Mouse (Mus musculus): ENCODE measurements around the gene Hdac7. TPM values are rescaled to one million over a fixed set of nuclear protein-coding genes. Genes with fewer than 3 reads are reported as not detected.

Gene Hdac7
- polyA plus RNA-seq, 1 experiment = 827 TPM

DNA sequence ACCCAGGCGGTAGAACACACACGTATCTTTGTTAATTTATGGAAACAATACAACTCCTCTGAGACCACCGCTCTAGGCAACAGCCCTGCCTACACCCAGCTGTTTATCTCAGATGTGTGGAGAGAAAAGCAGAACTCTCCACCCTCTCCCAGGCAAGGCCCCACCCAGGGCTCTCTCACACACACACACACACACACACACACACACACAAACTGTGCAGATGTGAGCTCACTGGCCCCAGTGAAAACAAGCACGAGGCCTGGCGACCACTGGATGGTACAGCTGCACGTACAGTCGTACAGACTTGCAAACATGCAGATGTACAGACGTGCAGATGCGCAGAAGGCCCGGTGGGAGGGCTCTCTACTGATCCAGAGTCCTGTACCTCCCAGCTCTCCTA, 99.4 kb downstream of the Hdac7 start:
- peak overlapping the region; percentile 30 for H3K4me3 ChIP-seq (ENCODE audit: control insufficient read depth, insufficient read depth, low read length)
- no peaks in the 10 kb centered on the region for H3K27me3 ChIP-seq (ENCODE audit: control insufficient read depth, insufficient read depth, low read length)
- TF ChIP-seq POLR2A (IDR thresholded peaks at IDR 0.05; ENCODE audit: control insufficient read depth, extremely low read depth, insufficient read depth, low read length, poor library complexity) (peak; percentile 34; the same call in 1 of the 2 replicates), CTCF (IDR thresholded peaks at IDR 0.05; ENCODE audit: borderline replicate concordance, control insufficient read depth, extremely low read depth, insufficient read depth, low read length, poor library complexity) (no peak)
- peaks cover 86% of the 10 kb centered on the region for H3K4me1 ChIP-seq (replicated peaks; ENCODE audit: control insufficient read depth, insufficient read depth, low read length)
- peak overlapping the region; percentile 72 for H3K27ac ChIP-seq (ENCODE audit: control insufficient read depth, insufficient read depth, low read length)
- DNase-seq = peak; percentile 67
- 12% methylated on average over 10 of the region's 10 CpGs for WGBS
- peaks cover 15% of the 10 kb centered on the region for H3K36me3 ChIP-seq (ENCODE audit: control insufficient read depth, insufficient read depth, low read length)

DNA sequence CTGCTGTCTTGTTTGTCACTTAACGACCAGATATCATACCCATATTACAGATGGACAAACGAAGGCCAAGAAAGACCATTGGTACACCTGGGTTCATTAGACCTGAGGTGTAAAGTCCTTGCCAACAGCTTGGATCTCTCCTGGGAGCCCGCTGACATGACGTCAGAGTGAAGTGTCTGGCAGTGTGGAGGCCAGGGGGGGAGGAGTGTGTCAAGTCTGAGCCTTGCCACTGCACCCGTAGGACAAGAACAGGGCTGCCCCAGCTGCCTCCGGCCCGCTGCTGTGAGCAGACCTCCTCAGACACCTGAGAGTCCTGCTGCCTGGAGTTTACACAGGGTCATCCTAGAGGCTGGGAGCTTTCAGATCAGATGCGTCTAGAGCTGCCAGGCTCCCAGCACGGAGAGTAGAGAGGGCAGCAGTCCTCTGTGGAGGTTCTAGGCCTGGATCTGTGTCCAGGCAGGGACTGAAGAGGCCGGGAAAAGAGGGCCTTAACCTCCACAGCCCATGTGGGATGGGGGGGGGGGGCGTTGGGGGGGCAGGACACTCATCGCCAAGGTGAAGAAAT, 100.3 kb downstream of the Hdac7 start:
- DNase-seq = no peak
- Histone ChIP-seq H3K27ac (ENCODE audit: control insufficient read depth, insufficient read depth, low read length) (no peak overlapping the region; the same call in 1 of the 2 replicates), H3K4me3 (ENCODE audit: control insufficient read depth, insufficient read depth, low read length) (no peak overlapping the region), H3K36me3 (ENCODE audit: control insufficient read depth, insufficient read depth, low read length) (peaks cover 15% of the 10 kb centered on the region), H3K4me1 (replicated peaks; ENCODE audit: control insufficient read depth, insufficient read depth, low read length) (peaks cover 81% of the 10 kb centered on the region), H3K27me3 (ENCODE audit: control insufficient read depth, insufficient read depth, low read length) (no peaks in the 10 kb centered on the region)
- TF ChIP-seq POLR2A (IDR thresholded peaks at IDR 0.05; ENCODE audit: control insufficient read depth, extremely low read depth, insufficient read depth, low read length, poor library complexity) (no peak), CTCF (IDR thresholded peaks at IDR 0.05; ENCODE audit: borderline replicate concordance, control insufficient read depth, extremely low read depth, insufficient read depth, low read length, poor library complexity) (no peak)
- WGBS = 81% methylated on average over 12 of the region's 12 CpGs

GRCm38 (mm10) chr15:97743210-97743609, 101.1 kb downstream of the Hdac7 start:
- no peak for DNase-seq
- WGBS = 68% methylated on average over 5 of the region's 5 CpGs
- Histone ChIP-seq H3K27me3 (ENCODE audit: control insufficient read depth, insufficient read depth, low read length) (no peaks in the 10 kb centered on the region), H3K4me1 (replicated peaks; ENCODE audit: control insufficient read depth, insufficient read depth, low read length) (peaks cover 73% of the 10 kb centered on the region), H3K27ac (ENCODE audit: control insufficient read depth, insufficient read depth, low read length) (peak overlapping the region; percentile 49), H3K36me3 (ENCODE audit: control insufficient read depth, insufficient read depth, low read length) (peaks cover 15% of the 10 kb centered on the region), H3K4me3 (ENCODE audit: control insufficient read depth, insufficient read depth, low read length) (no peak overlapping the region)
- TF ChIP-seq POLR2A (IDR thresholded peaks at IDR 0.05; ENCODE audit: control insufficient read depth, extremely low read depth, insufficient read depth, low read length, poor library complexity) (no peak), CTCF (IDR thresholded peaks at IDR 0.05; ENCODE audit: borderline replicate concordance, control insufficient read depth, extremely low read depth, insufficient read depth, low read length, poor library complexity) (0 out of 2 replicates have a peak, but pooled peaks have one; percentile 28)

Other genes starting within 250 kb of the Hdac7 start
- 5.6 and 6.0 TPM in 2 replicates for gene Rpap3, start 138.7 kb downstream of the Hdac7 start, polyA plus RNA-seq (2012; rRNA removed)
- 276 and 294 TPM in 2 replicates for gene Endou, start 113.2 kb downstream of the Hdac7 start, polyA plus RNA-seq (2012; rRNA removed)
- 276 and 278 TPM in 2 replicates for gene Rapgef3, start 76.5 kb downstream of the Hdac7 start, polyA plus RNA-seq (2012; rRNA removed)
- 62.1 and 62.8 TPM in 2 replicates for gene Slc48a1, start 66.0 kb downstream of the Hdac7 start, polyA plus RNA-seq (2012; rRNA removed)
- 5.3 and 6.2 TPM in 2 replicates for gene Vdr, start 66.1 kb upstream of the Hdac7 start, polyA plus RNA-seq (2012; rRNA removed)
- 38.4 and 40.0 TPM in 2 replicates for gene Tmem106c, start 119.7 kb upstream of the Hdac7 start, polyA plus RNA-seq (2012; rRNA removed)
- 0.32 and 0.47 TPM in 2 replicates for gene Col2a1, start 160.2 kb upstream of the Hdac7 start, polyA plus RNA-seq (2012; rRNA removed)
- gene Pfkm, start 248.1 kb upstream of the Hdac7 start, polyA plus RNA-seq (2012; rRNA removed) = 24.3 and 44.9 TPM in 2 replicates
- 42.5 and 43.6 TPM in 2 replicates for gene Senp1, start 249.2 kb upstream of the Hdac7 start, polyA plus RNA-seq (2012; rRNA removed)